Mouse (Mus musculus) gastrocnemius, postnatal 14 days (tissue): ENCODE data around the gene Smim11. TPM values are rescaled to one million over a fixed set of nuclear protein-coding genes. Genes with fewer than 3 reads are reported as not detected.

ENCODE experiments used
- DNase-seq: peaks from one replicate; pipeline ENCODE4 v3.0.0; 2021; ENCODE audit warnings: mixed read lengths
- intact Hi-C: fragments of 180-260 bp; cut with DNase I; formaldehyde crosslinking; loops from one replicate; pipeline ENCODE4 v1.15.1; 2025; ENCODE audit warnings: low total_unique reads
- total RNA-seq, 2 experiments: library from RNA; stranded (reverse); gene quantifications; 2 replicates each; pipeline ENCODE4 v1.2.3; 2021

Gene Smim11
- total RNA-seq, 2 experiments from 2014 or later = 52.0 to 65.5 TPM

GRCm38 (mm10) chr16:92313953-92314741 lies 13.1 kb downstream of the Smim11 start:
- DNase-seq = peak; percentile 38
- intact Hi-C loops = no loop called here

DNA sequence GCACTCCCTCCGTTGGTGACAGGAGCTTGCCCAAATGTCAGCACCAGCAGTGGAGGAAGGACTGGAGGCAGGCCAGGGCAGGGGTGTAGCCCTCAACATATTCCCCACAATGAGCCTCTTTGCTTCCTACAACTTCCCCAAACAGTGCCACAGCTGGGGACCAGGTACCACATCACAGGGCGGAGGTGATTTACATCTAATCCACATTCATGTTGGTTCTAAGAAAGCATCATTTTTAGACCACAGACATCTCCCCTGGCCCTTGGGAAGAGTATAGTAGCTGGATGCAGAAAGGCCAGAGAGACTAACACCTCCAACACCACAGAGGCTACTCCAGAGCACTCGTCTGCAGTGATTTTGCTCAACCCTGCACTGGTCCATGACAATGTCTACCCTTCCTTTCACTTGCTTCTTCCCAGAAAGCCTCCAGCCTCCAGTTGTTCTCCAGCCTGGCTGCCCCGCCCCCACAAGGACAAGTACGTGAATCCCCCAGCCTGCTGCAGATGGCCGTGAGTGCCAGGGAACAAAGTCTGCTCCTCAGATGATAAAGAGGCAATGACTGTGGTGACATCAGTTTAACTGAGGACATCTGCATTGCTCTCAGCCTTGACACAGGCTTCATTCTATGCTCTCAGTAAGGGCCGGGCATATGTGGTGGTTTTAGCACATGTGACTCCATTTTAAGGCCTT lies 15.1 kb downstream of the Smim11 start:
- intact Hi-C loops = no loop called here
- DNase-seq = no peak

DNA sequence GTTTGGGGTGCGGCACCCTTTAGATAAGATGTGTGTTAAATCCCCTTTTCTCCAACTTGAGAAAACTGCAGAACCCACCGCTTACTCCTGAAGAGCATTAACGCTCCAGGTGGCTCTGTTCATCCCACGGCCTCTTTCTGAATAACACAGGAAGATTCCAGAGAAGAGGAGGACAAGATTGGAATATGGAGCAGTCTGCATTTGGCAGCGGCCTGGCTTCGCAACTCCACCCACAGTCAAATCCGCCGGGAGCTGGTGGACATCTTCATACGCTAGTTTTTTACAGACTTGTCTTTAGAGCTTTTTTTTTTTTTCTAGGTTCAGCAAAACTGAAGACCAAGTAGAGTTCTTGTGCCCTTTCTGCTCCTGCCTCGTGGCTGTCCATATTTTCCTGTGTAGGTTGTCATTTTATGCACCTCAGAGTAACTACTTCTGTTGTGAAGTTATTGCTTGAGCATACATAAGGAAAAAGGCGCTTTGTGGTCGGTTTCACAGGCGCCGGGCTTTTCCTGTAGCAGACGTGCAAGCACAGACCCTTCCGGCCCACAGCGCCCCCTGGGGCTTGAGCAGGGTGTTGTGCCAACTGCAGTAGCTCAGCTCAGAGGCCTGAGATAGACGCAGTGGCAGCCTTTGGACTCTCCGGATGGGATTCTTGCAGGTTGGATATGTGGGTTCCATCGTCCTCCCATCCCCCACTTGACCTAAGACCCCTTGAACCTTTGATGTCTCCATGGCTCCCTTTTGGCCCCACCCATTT lies 18.4 kb downstream of the Smim11 start:
- intact Hi-C loops = no loop called here
- peak; percentile 64 for DNase-seq

DNA sequence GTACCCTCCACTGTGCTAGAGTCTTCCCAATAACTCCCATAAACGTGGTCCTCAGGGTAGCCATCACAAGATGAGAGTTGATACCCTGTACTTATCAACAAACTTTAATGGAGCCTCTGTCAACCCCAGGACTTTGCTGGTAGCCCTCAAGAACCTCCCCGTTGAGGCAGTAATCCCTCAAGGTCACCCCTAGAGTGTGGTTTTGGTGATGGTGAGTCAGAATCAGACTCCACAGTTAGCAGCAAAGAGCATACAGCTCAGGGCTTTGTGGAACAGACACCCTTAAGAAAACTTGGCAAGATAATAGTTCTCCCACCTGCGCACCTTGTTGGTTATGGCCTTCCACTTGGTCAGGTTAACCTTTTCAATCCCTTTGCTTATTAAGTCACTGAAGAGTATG lies 19.3 kb downstream of the Smim11 start:
- DNase-seq = no peak
- intact Hi-C loops = no loop called here

- no peak for DNase-seq
- intact Hi-C loops = no loop called here
These were observed 20.3 kb downstream of the Smim11 start, which contains the start of gene Fam243 for GRCm38 (mm10) chr16:92321341-92321740. TSS of gene Fam243 (minus strand) at chr16:92321441.

GRCm38 (mm10) chr16:92324309-92325061 lies 23.4 kb downstream of the Smim11 start:
- intact Hi-C loops = no loop called here
- no peak for DNase-seq

- intact Hi-C loops = no loop called here
- no peak for DNase-seq
These were observed 23.9 kb downstream of the Smim11 start for GRCm38 (mm10) chr16:92325062-92325406.

GRCm38 (mm10) chr16:92327911-92328310 lies 26.8 kb downstream of the Smim11 start:
- intact Hi-C loops = no loop called here
- DNase-seq = no peak

GRCm38 (mm10) chr16:92330966-92331365 lies 29.9 kb downstream of the Smim11 start:
- intact Hi-C loops = no loop called here
- no peak for DNase-seq

DNA sequence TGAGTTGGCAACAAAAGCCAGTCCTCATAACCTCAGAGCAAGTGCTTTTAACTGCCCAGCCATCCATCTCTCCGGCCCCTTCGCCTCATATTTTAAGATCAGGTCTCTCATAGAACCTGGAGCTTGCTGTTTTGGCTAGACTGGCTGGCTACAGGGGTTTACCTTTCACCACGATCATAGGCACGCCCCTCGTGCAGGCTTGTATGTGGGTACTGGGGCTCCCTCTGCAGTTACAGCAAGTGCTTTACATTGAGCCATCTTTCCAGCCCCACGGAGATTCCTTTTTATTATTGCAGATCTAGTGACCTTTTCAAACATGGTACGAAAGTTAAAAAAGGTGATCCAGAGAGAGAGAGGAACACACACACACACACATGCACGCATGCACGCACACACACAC lies 33.5 kb downstream of the Smim11 start:
- DNase-seq = no peak
- intact Hi-C loops = no loop called here

DNA sequence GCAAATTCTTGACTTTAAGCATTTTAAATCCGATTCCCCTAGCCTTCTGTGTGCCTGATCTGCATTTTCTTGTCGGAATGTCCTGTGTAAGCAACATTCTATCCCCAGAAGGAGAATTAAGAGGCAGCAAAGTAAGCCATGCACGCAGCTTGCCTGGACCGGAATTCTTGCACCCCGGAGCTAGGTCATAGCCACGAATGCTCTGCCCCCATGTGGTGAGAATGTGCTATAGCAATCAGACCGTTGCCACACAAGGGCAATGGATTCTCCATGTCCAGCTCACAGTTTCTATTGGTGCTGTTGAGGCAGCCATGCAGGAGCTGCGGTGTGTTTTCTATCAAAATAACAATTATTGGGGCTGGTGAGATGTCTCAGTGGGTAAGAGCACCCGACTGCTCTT lies 35.2 kb downstream of the Smim11 start:
- DNase-seq = peak; percentile 76
- intact Hi-C loops = no loop called here

GRCm38 (mm10) chr16:92340612-92341511 lies 39.8 kb downstream of the Smim11 start:
- intact Hi-C loops = loop anchor here (5.0 to 10.0 kb wide), 2 partner anchors 114 to 141 kb away; no protein-coding TSS in a partner anchor
- DNase-seq = peak; percentile 53

DNA sequence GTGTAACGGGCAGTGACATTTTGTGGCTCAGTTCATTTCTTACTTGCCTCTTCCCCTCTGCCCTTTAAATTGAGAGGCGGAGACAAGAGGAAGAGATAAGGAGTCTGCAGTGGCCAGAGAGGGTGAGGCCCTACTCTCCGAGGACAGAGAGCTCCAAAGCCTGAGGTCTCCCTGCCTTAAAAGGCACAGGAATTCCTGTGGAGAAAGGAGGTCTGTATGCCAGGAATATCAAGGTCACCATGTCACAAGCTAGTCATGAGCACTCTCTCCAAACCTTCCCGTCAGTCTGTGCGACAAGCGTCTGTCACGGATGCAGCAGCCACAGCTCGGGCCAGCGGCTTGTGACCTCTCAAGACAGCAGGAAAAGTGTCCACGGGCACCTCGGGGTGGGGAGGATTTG lies 44.1 kb downstream of the Smim11 start:
- no peak for DNase-seq

DNA sequence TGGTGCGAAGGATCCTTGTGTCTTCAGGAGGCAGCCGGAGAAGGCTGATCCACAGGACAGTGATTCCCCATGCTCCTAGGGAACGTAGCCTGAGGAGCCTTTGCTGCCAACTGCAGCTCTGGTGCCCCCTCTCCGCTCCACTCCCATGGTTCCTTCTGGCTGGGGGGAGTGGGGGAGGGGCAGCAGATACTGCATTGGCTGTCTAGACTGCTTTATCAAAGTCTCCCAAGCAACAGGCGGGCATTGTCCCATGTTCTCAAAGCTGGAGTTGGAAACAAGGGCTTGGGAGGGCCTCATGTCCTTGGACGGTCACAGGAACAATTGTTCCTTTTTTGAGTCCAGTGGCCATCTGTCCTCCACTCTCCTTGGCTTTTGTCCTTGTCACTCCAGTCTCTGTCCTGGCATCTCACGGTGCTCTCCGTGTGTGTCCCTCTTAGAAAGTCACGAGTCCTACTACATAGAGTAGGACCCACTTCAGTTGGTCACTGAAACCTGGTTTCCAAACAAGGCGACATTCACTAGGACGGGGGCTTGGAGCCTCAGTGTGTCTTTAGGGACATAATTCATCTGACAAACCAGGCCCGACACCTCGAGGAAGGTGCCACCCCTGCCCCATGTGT lies 45.3 kb downstream of the Smim11 start:
- intact Hi-C loops = loop anchor here (5.0 to 10.0 kb wide), 2 partner anchors 36 to 108 kb away; no protein-coding TSS in a partner anchor

More for the DNA sequence above, 44.1 kb downstream of the Smim11 start:
- intact Hi-C loops = loop anchor here (5.0 to 10.0 kb wide), 2 partner anchors 37 to 110 kb away; no protein-coding TSS in a partner anchor

GRCm38 (mm10) chr16:92348941-92349340 lies 47.9 kb downstream of the Smim11 start:
- DNase-seq = peak; percentile 36
- intact Hi-C loops = loop anchor here (5.0 to 10.0 kb wide), 2 partner anchors 33 to 106 kb away; no protein-coding TSS in a partner anchor

More for the DNA sequence above, 45.3 kb downstream of the Smim11 start:
- peak; percentile 31 for DNase-seq

DNA sequence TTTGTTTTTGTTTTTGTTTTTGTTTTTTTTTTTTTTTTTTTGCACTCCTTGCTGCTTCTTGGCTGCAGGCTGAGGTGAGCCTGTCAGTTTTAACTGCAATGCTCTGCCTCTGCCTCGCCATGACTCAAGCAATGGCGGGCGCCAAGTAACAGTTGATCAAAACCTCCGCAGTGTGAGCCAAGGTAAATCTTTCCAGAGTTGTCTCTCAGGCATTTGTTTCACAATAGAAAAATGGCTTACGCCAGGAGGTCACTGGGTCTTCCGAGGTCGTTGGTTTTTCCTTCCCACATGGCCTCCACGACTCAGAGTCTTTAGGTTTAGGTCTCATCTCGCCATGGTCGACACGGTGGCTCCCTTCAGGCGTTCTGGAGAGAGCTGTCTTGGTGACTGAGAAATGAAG lies 52.2 kb downstream of the Smim11 start:
- intact Hi-C loops = no loop called here
- no peak for DNase-seq

DNA sequence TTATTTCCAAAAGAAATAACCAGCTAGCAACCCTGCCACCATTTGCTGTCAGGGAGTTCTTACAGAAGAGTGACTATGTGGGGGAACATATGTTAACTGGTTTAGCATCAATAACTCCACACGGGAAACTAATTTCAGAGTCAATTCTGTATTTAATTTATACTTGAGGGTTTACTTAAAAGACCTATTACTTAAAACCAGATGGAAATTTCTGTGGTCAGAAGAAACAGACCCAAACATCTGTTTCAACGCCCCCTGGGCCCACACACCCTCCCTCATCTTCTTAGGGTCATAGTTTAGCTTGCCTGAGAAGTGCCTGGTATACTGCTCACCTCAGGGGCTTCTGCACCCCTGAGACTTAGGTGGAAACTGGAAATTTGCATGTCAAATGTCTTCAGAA lies 52.8 kb downstream of the Smim11 start:
- intact Hi-C loops = no loop called here
- DNase-seq = no peak

DNA sequence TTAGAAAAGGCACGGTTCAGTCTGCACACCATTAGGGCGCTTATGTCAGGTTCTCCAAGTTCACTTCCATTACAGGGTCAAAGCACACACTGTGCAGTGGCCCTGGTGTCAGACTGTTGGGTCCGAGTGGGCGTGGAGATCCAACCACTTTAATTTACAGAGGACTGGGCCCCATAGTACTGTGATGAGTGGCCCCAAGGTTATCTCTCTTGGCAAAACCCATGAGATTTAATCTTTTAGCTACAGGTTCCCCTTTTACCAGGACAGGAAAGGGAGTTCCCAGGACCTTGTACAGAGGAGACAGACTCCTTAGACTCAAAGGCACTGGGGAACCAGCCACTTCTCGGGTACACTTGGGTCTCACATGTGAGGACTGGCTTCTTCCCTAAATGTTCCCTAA lies 54.3 kb downstream of the Smim11 start:
- intact Hi-C loops = no loop called here
- no peak for DNase-seq
